Mouse (Mus musculus) kidney, adult 8-10 months (tissue): ENCODE measurements at regions not wholly inside any gene's neighbourhood (a gene's known extent, or its start where the extent isn't known, plus 50 kb on each side); places are given as distances from the start of the nearest gene placed in this dataset.
A peak's percentile ranks its signal among the peaks of the same experiment; 100 is the strongest.
"Not testable (repeated sequence)": the region's sequence is repeated elsewhere in the genome, so short reads cannot be mapped to it uniquely, and the experiment has no call there.

Experiments
- DNase-seq, 2 experiments: peaks; one replicate each; pipeline ENCODE4 v3.0.0; 2022

- peak; percentile 3 to 15 for DNase-seq
Observed at GRCm38 (mm10) chr12:5955564-5955963, 580.1 kb upstream of the Klhl29 start.

DNA sequence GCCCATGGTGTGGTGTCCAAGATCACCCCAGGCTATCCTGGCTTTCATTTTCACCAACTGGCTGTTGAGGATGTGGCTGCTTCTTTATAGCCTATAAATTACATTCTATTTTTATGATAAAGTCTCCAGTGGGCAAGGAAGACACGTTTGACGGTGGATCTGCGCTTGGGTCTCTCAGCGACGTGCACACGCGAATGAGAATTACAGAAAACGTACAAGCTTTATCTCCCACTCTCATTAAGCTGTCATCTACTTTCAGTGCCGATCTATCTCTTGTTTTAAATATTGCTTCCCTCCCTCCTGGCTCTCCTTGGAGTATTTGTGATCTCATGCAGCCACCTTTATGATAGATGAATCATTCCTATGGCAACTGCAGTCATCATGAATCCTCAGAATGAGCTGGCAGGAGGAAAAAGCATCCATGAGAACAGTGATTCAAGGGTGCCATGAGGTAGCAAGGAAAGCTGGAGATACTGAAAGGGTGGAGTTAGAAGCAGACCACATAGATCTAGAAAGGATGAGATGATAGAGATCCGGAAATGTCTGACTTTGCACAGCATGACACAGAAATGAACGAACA, 568.0 kb upstream of the Klhl29 start:
- DNase-seq = no peak

GRCm38 (mm10) chr12:5921262-5921661, 545.8 kb upstream of the Klhl29 start:
- DNase-seq = no peak

GRCm38 (mm10) chr12:5918030-5918429, 542.5 kb upstream of the Klhl29 start:
- peak in 1 of 2 experiments; percentile 9 for DNase-seq

- DNase-seq = no peak
Observed at GRCm38 (mm10) chr12:5906251-5906650, 530.8 kb upstream of the Klhl29 start.

DNA sequence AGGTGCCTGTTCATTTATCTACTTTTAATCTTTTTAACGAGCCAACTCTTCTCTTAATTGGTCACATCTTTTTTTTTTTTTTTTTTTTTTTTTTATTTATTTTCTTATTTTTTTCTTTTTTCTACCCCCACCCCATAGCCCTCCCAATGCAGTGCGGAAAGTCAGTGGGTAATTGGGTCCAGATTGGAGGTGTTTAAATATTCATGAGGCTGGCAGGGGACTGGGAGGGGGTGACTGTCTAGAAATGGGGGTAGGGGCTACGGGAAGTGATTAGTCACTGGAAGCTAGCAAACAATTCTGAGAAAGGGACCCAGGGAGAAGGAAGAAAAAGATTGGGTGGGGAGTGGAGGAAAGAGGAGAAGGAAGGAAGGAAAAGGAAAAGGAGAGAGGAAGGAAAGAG, 516.3 kb upstream of the Klhl29 start:
- not testable (repeated sequence) for DNase-seq

DNA sequence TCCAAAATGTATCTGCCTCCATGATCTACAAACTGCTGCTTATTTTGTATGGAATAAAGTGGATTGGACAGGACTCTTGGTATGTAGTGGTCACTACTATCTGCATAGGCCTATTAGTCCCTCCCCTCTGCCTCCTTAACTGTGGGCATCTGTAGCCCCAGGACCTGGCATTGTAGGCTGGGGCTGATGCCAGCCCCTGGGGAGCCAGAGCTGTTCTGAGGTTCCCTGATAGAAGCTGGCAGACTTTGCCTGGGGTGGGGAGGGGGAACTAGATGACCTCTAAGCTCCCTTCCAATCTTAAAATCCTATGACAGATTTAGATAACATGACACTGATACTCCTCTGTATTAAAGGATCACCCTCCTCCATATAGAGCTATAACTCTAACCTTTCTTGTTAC, 491.2 kb upstream of the Klhl29 start:
- DNase-seq = no peak

DNA sequence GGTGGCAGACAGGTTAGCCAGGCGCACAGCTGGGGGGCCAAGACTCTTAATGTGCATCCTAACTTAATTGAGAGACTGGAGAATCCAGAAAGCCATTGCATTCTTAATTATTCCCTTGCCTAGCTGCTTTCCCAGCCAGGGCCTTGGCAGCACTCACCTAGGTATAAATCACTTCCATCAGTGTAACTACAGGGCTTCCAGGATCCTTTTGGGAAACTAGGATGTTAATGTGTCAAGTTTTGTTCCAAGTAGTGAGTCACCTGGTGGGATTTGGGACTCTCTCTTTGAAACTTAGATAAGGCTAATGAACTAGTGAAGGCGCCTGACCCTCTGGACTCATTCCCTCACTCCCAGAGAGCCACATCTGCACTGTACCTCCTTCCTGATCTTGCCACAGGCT, 484.3 kb upstream of the Klhl29 start:
- no peak for DNase-seq

GRCm38 (mm10) chr12:5856421-5856820, 480.9 kb upstream of the Klhl29 start:
- DNase-seq = no peak

GRCm38 (mm10) chr12:5810427-5810826, 434.9 kb upstream of the Klhl29 start:
- DNase-seq = peak in 1 of 2 experiments; percentile 3

- no peak for DNase-seq
Observed at GRCm38 (mm10) chr12:5810009-5810408, 434.5 kb upstream of the Klhl29 start.

DNA sequence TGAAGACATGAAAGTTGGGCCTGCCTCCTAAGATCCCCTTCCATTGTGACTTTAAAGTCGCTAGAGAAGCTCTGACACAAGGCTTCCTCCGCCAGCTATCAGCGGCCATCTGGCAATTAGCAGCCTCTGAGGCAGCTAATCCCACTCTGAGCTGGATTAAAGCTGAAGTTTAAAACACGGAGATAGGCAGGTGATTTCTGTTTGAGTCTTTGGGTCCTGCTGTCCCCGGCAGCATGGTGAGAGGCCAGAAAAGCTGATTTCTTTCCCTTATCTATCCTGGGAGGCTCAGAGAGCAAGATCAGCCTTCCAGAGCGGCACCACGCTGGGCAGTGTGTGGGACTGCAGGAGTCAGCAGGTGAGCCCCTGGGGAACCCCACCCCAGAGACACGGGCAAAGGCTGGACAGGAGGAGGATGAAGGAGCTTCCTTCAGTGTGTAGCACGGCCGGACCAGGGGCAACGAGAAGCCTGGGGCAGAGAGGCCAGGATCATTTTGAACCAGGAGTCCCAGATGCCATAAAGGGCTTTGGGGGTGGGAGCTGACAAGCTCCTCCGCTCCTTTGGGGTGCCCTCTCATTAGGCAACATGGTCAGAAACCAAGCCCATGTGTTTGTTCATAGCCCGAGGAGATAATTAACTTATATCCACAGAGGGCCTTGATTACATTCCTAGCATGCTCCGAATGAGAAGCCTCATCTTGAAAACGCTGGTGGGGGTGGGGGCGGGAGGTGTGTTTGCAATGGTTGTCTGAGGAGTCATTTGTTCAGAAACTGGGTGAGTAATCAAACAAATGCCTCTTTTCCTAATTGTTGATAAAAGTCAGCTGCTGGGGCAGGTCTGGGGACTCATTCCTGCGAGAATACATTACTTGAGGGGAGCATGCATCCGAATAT, 432.8 kb upstream of the Klhl29 start:
- DNase-seq = no peak

GRCm38 (mm10) chr12:5805731-5806130, 430.2 kb upstream of the Klhl29 start:
- DNase-seq = no peak

DNA sequence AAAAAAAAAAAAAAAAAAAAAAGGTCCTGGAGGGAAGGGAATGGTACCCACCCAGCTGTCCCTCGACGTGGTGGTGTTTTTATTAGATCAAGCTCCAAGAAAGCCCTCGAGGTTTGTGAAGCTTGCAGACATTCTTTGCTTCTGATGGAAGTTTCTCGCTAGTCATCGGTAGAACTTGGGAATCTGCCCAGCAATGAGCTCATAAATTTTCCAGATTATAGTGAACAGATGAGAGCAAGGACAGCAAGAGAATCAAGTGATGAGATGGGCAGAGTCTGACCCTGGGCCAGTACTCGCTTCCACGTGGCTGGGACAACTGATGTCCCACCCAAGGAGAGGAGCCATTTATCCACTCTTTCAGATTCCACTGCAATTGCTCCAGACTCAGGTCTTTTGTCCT, 417.6 kb upstream of the Klhl29 start:
- peak in 1 of 2 experiments; percentile 3 for DNase-seq

GRCm38 (mm10) chr12:5787074-5787813, 411.8 kb upstream of the Klhl29 start:
- DNase-seq = no peak

DNA sequence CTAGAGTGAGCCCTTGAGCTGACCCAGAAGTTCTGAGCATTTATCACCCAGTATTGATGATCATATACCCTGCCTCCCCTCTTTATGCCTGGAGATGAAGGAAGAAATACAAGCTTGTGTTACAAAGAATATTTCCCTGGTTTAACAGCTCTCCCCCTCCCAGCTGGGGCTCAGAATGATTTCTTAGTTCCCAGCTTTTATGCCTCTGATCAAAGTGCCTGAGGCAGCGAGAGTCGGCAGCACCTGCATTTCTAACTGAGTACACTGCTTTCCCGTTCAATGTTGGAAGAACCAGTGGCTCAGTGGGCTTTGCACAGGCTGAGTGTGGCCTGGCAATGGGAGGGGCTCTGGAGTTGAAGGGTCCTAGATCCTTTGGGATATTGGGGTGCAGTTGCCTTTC, 405.8 kb upstream of the Klhl29 start:
- no peak for DNase-seq

GRCm38 (mm10) chr12:5777556-5777955, 402.1 kb upstream of the Klhl29 start:
- DNase-seq = no peak

DNA sequence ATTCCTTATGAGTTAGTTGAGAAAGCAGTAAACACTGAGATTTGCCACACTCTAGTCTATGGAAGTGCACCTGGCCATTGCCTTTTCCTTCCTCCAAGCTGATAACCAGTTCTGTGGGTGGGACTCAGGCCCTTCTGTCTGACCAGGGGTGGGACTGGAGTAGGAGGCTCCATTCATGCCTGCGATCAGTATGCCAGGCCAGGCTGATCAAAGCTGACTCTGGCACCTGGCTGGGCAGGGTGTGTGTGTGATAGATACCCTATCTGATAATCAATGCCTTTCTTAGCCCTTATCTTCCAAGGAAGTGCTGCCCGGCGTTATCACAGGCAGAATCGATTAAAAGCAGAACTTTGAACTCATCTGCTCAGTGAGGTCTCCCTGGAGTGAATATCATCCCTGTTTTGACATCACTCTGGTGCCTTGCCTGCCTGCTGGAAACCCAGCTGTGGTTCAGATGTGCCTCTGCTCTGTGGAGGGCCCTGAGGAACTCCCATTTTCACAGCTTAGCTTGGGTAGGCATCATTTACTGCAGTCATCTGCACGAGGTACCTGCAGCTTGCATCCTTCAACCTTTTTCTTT, 396.0 kb upstream of the Klhl29 start:
- DNase-seq = no peak

DNA sequence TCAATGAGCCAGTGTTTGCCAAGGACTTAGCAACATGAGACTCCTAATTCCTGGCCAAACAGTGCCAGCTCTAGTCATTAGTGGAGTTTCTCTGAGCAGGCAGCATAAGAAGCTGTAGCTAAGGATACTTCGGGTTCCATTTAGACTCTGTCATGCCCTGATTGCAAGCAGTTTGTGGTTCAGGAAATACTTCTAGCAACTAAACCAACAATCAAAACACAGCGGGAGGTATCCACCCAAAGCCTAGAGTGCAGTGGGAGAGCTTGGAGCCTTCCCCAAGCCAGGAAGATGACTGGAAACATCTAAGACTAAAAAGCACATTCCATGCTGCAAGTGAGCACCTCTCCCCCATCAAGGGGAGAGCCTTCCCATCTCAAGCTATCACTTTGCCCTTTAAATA, 395.0 kb upstream of the Klhl29 start:
- DNase-seq = no peak

GRCm38 (mm10) chr12:5764445-5765170, 389.1 kb upstream of the Klhl29 start:
- no peak for DNase-seq

DNA sequence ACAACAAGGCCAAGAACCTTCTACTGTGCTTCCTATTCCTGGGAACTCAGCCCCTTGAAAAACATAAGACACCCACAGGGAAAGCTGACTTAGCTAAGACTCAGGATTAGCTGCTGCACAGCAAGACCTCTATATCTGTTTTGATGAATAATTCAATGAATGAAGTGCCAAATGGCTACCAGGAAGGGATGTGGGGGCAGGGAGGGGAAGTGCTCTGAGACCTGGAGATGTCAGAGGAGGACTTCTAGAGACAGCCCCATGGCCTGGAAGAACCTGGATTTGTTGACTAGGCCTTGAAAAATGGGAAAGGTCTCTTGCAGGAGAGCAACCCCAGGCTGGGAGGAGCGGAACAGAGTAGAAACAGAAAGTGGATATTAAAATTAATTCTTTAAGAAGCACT, 388.5 kb upstream of the Klhl29 start:
- no peak for DNase-seq

- no peak for DNase-seq
Observed at GRCm38 (mm10) chr12:5762306-5762927, 386.9 kb upstream of the Klhl29 start.
